Mouse (Mus musculus) forebrain, embryonic 14.5 days (tissue): ENCODE results near the gene Cdk16. TPM values are rescaled to one million over a fixed set of nuclear protein-coding genes. Genes with fewer than 3 reads are reported as not detected.
"Not testable (repeated sequence)": the region's sequence is repeated elsewhere in the genome, so short reads cannot be mapped to it uniquely, and the experiment has no call there.

ENCODE experiments used
- ATAC-seq: fragments of 200-750 bp; cut with Nextera tagmentation; 2 replicates; pipeline ENCODE4 v1.8.0; 2017; ENCODE audit warnings: mild to moderate bottlenecking, moderate library complexity
- DNase-seq: peaks from one replicate; pipeline ENCODE4 v3.0.0-alpha.2; 2015; ENCODE audit warnings: low spot score
- H3K27ac ChIP-seq: fragments of 300-500 bp; sonication (generic); 2 replicates; pipeline ENCODE4 v1.5.1; 2014; ENCODE audit warnings: low read depth, mild to moderate bottlenecking, control low read depth, low read length, moderate library complexity
- H3K27me3 ChIP-seq: fragments of 300-500 bp; sonication (generic); replicated peaks from 2 replicates; pipeline ENCODE4 v1.6.1; 2014; ENCODE audit warnings: low read length, control low read depth, mixed read lengths; ENCODE audit not compliant: control insufficient read depth, insufficient read depth
- H3K36me3 ChIP-seq: fragments of 300-500 bp; sonication (generic); 2 replicates; pipeline ENCODE4 v1.6.1; 2014; ENCODE audit warnings: low read length, control low read depth; ENCODE audit not compliant: control insufficient read depth, insufficient read depth
- H3K4me1 ChIP-seq: fragments of 300-500 bp; sonication (generic); 2 replicates; pipeline ENCODE4 v1.6.1; 2014; ENCODE audit warnings: antibody characterized with exemption, low read length, control low read depth; ENCODE audit not compliant: control insufficient read depth, insufficient read depth
- H3K4me2 ChIP-seq: fragments of 300-500 bp; sonication (generic); 2 replicates; pipeline ENCODE4 v1.6.1; 2014; ENCODE audit warnings: mild to moderate bottlenecking, control low read depth, low read length
- H3K4me3 ChIP-seq: fragments of 300-500 bp; sonication (generic); 2 replicates; pipeline ENCODE4 v1.5.1; 2014; ENCODE audit warnings: low read depth, low read length, control low read depth
- H3K9ac ChIP-seq: fragments of 300-500 bp; sonication (generic); 2 replicates; pipeline ENCODE4 v1.6.1; 2014; ENCODE audit warnings: mild to moderate bottlenecking, low read length, control low read depth, moderate library complexity
- H3K9me3 ChIP-seq: fragments of 300-500 bp; sonication (generic); replicated peaks from 2 replicates; pipeline ENCODE4 v1.6.1; 2016; ENCODE audit warnings: low read length, control low read depth, mixed read lengths; ENCODE audit not compliant: control insufficient read depth
- WGBS: fragments of 180-500 bp; shearing (Covaris S2); extraction: QIAGEN DNeasy Blood & Tissue Kit; methylation state at CpG from one replicate; pipeline ENCODE4 v1.1.7; 2014; 5-methylcytosine and 5-hydroxymethylcytosine counted together
- polyA plus RNA-seq: library from polyadenylated mRNA; unstranded; fragments of >200 nt; fragmentation: Nextera tagmentation; extraction: Ambion mirVana; gene quantifications from 2 replicates; pipeline ENCODE4 v1.2.1, GENCODE M21; 2014

The Cdk16 gene
- polyA plus RNA-seq, 1 experiment from 2014 or later = 87.2 TPM

GRCm38 (mm10) chrX:20728681-20729080 is 40.9 kb downstream of the Cdk16 start:
- ATAC-seq (no peak), DNase-seq (no peak)
- Histone ChIP-seq H3K4me2 (no peak overlapping the region), H3K4me3 (no peak overlapping the region), H3K9me3 (no peaks in the 10 kb centered on the region), H3K27ac (no peak overlapping the region), H3K27me3 (no peaks in the 10 kb centered on the region), H3K36me3 (no peaks in the 10 kb centered on the region), H3K9ac (no peak overlapping the region), H3K4me1 (no peaks in the 10 kb centered on the region)
- 71% methylated on average over 5 of the region's 5 CpGs for WGBS

GRCm38 (mm10) chrX:20730048-20730447 is 42.3 kb downstream of the Cdk16 start:
- H3K27ac ChIP-seq, H3K9ac ChIP-seq, H3K27me3 ChIP-seq, H3K4me1 ChIP-seq, H3K36me3 ChIP-seq, DNase-seq, ATAC-seq, H3K4me2 ChIP-seq, H3K4me3 ChIP-seq, H3K9me3 ChIP-seq: not testable (repeated sequence)
- WGBS = 65% methylated on average over 10 of the region's 10 CpGs

- Histone ChIP-seq H3K4me3 (no peak overlapping the region), H3K4me2 (no peak overlapping the region), H3K9ac (no peak overlapping the region), H3K27me3 (no peaks in the 10 kb centered on the region), H3K4me1 (no peaks in the 10 kb centered on the region), H3K36me3 (no peaks in the 10 kb centered on the region), H3K9me3 (no peaks in the 10 kb centered on the region), H3K27ac (no peak overlapping the region)
- 92% methylated on average over 4 of the region's 4 CpGs for WGBS
- ATAC-seq = no peak
- DNase-seq = no peak
Observed at GRCm38 (mm10) chrX:20736479-20736878, 48.7 kb downstream of the Cdk16 start.

GRCm38 (mm10) chrX:20748829-20749228 is 61.1 kb downstream of the Cdk16 start:
- WGBS = 89% methylated on average over 2 of the region's 2 CpGs
- DNase-seq (no peak), ATAC-seq (no peak)
- no peaks in the 10 kb centered on the region for H3K27me3 ChIP-seq
- no peak overlapping the region for H3K27ac ChIP-seq
- H3K9me3 ChIP-seq = no peaks in the 10 kb centered on the region
- H3K36me3 ChIP-seq = no peaks in the 10 kb centered on the region
- no peak overlapping the region for H3K4me3 ChIP-seq
- no peaks in the 10 kb centered on the region for H3K4me1 ChIP-seq
- H3K9ac ChIP-seq = no peak overlapping the region
- H3K4me2 ChIP-seq = no peak overlapping the region

Other genes starting within 250 kb of the Cdk16 start
- 0.34 and 0.40 TPM in 2 replicates for gene Rgn, start 138.2 kb upstream of the Cdk16 start, polyA plus RNA-seq
- 56.6 and 58.8 TPM in 2 replicates for gene Rbm10, start 70.5 kb upstream of the Cdk16 start, polyA plus RNA-seq
- 219 and 257 TPM in 2 replicates for gene Ndufb11, start 70.3 kb upstream of the Cdk16 start, polyA plus RNA-seq
- gene Uba1, start 29.6 kb upstream of the Cdk16 start, polyA plus RNA-seq = 287 and 341 TPM in 2 replicates
- gene Usp11, start 16.0 kb downstream of the Cdk16 start, polyA plus RNA-seq = 67.8 and 73.4 TPM in 2 replicates
- gene Araf, start 109.9 kb downstream of the Cdk16 start, polyA plus RNA-seq = 196 and 227 TPM in 2 replicates
- 4.0 and 4.4 TPM in 2 replicates for gene Timp1, start 182.2 kb downstream of the Cdk16 start, polyA plus RNA-seq
- 28.8 and 36.1 TPM in 2 replicates for gene Syn1, start 233.1 kb downstream of the Cdk16 start, polyA plus RNA-seq
- gene Cfp, start 243.6 kb downstream of the Cdk16 start, polyA plus RNA-seq = 4.4 and 5.1 TPM in 2 replicates